Mouse (Mus musculus) sigmoid colon, adult 10 weeks (tissue): ENCODE measurements around the gene Fgl2. TPM values are rescaled to one million over a fixed set of nuclear protein-coding genes. Genes with fewer than 3 reads are reported as not detected.

Experiments used
- polyA plus RNA-seq: library from polyadenylated mRNA; stranded (reverse); fragments of 350-450 nt; fragmentation: Illumina TruSeq; extraction: RNeasy Lipid Tissue Mini Kit (QIAGEN cat#74804); gene quantifications from one replicate; pipeline ENCODE4 v1.2.3, GENCODE M21; 2014; ENCODE audit warnings: low read depth, low replicate concordance

Gene Fgl2
- polyA plus RNA-seq: 143 TPM

GRCm38 (mm10) chr5:21372493-21373179 is at the start of gene Fgl2:
TSS of gene Fgl2 (plus strand) at chr5:21372642.

GRCm38 (mm10) chr5:21424614-21425602 is 52.5 kb downstream of the Fgl2 start, which contains the start of the genes Ccdc146 and Fam185a:
TSS of gene Ccdc146 (minus strand) at chr5:21424677.
TSS of gene Fam185a (plus strand) at chr5:21424958.

Other genes starting within 250 kb of the Fgl2 start
- 8.5 TPM for gene Gsap, start 186.4 kb upstream of the Fgl2 start, polyA plus RNA-seq
- 1.3 TPM for gene Ccdc146, start 52.0 kb downstream of the Fgl2 start, polyA plus RNA-seq
- 14.3 TPM for gene Fam185a, start 52.3 kb downstream of the Fgl2 start, polyA plus RNA-seq
- gene Lrrc17, start 170.9 kb downstream of the Fgl2 start, polyA plus RNA-seq: 4.5 TPM